Mouse (Mus musculus): Measurements from ENCODE around the gene Zfp808. TPM values are rescaled to one million over a fixed set of nuclear protein-coding genes. Genes with fewer than 3 reads are reported as not detected.
"Not testable (repeated sequence)": the region's sequence is repeated elsewhere in the genome, so short reads cannot be mapped to it uniquely, and the experiment has no call there.

Zfp808 gene
- 3.9 and 4.4 TPM in 2 replicates for polyA plus RNA-seq (2014; fragmentation: Nextera tagmentation; extraction: Ambion mirVana)

- WGBS = 4% methylated on average over 19 of the region's 21 CpGs
- H3K36me3 ChIP-seq (replicated peaks; ENCODE audit: control insufficient read depth, insufficient read depth); H3K9me3 ChIP-seq (ENCODE audit: control insufficient read depth, low read length); H3K27me3 ChIP-seq (ENCODE audit: control insufficient read depth, insufficient read depth, low read length); H3K4me1 ChIP-seq (replicated peaks; ENCODE audit: control insufficient read depth, insufficient read depth, low read length); H3K27ac ChIP-seq: not testable (repeated sequence)
- H3K4me3 ChIP-seq (replicated peaks; ENCODE audit: low read length) = peak within 1 kb of the TSS; percentile 52
- ATAC-seq (ENCODE audit: low FRiP score) (peak; percentile 88), DNase-seq (ENCODE audit: low spot score) (peak; percentile 28)
- peak within 1 kb of the TSS; percentile 59 for H3K4me2 ChIP-seq (replicated peaks)
- peak within 1 kb of the TSS; percentile 70 for H3K9ac ChIP-seq
These were observed at the start of gene Zfp808 for GRCm38 (mm10) chr13:62129432-62130171. Zfp808 (plus strand) TSS chr13:62129886.

DNA sequence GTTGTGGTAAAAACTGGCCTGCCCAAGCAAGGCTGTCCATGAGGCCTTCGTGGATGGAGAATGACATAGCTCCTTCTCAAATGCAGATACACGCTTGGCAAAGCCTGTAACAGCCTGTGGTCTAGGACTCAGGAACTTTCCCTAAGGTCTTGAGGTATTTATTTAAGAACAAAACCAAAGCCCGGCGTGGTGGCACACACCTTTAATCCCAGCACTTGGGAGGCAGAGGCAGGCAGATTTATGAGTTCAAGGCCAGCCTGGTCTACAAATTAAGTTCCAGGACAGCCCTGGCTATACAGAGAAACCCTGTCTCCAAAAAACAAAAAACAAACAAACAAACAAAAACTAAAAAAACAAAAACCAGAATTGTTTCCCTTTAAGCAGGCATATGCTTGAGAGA, 30.9 kb upstream of the Zfp808 start:
- not testable (repeated sequence) for H3K9me3 ChIP-seq (ENCODE audit: control insufficient read depth, low read length); ATAC-seq (ENCODE audit: low FRiP score); H3K4me2 ChIP-seq (replicated peaks); DNase-seq (ENCODE audit: low spot score); H3K27me3 ChIP-seq (ENCODE audit: control insufficient read depth, insufficient read depth, low read length); H3K4me3 ChIP-seq (replicated peaks; ENCODE audit: low read length); H3K36me3 ChIP-seq (replicated peaks; ENCODE audit: control insufficient read depth, insufficient read depth); H3K27ac ChIP-seq; H3K9ac ChIP-seq; H3K4me1 ChIP-seq (replicated peaks; ENCODE audit: control insufficient read depth, insufficient read depth, low read length)
- 86% methylated on average over 4 of the region's 4 CpGs for WGBS

DNA sequence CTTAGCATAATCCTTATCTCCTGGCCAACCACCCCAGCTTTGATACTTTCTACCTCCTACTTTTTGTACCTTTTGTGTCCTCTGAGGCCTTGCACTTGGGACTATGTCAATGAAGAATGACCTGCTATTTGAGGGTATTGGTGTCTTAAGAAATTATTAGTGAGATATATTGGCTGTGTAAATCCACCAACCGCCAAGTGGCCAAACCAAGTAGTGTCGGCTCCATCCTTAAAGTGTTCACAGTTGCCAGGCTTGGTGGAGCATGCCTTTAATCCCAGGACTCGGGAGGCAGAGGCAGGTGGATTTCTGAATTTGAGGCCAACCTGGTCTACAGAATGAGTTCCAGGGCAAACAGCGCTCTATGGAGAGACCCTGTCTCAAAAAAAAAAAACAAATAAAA, 30.2 kb upstream of the Zfp808 start:
- not testable (repeated sequence) for H3K4me3 ChIP-seq (replicated peaks; ENCODE audit: low read length); H3K9ac ChIP-seq; H3K27me3 ChIP-seq (ENCODE audit: control insufficient read depth, insufficient read depth, low read length); ATAC-seq (ENCODE audit: low FRiP score); H3K4me2 ChIP-seq (replicated peaks); H3K9me3 ChIP-seq (ENCODE audit: control insufficient read depth, low read length); DNase-seq (ENCODE audit: low spot score); H3K4me1 ChIP-seq (replicated peaks; ENCODE audit: control insufficient read depth, insufficient read depth, low read length); H3K36me3 ChIP-seq (replicated peaks; ENCODE audit: control insufficient read depth, insufficient read depth); H3K27ac ChIP-seq
- WGBS = 86% methylated on average over 4 of the region's 4 CpGs

DNA sequence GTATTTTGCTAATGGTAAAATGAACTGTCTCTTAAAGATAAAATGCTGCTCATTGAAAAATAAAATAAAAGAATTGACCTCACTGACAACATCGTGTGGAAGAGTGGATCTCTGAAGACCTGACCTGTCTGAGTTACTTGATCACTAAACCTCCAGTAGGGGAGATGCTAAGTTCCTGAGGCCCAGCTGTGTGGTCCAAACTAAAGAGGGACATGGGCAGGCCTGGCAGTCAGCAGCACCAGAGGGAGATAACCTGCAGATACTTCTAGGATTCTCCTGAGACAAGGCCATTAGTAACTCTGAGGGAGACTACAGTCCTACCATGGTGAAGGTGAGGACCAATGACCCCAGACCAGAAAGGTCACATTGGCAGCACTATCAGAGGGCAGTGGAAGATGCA, 27.3 kb upstream of the Zfp808 start:
- not testable (repeated sequence) for DNase-seq (ENCODE audit: low spot score); H3K4me1 ChIP-seq (replicated peaks; ENCODE audit: control insufficient read depth, insufficient read depth, low read length); H3K4me2 ChIP-seq (replicated peaks); H3K36me3 ChIP-seq (replicated peaks; ENCODE audit: control insufficient read depth, insufficient read depth); H3K4me3 ChIP-seq (replicated peaks; ENCODE audit: low read length); H3K27ac ChIP-seq; H3K27me3 ChIP-seq (ENCODE audit: control insufficient read depth, insufficient read depth, low read length); ATAC-seq (ENCODE audit: low FRiP score); H3K9me3 ChIP-seq (ENCODE audit: control insufficient read depth, low read length); H3K9ac ChIP-seq
- WGBS = 86% methylated on average over 1 of the region's 1 CpGs

DNA sequence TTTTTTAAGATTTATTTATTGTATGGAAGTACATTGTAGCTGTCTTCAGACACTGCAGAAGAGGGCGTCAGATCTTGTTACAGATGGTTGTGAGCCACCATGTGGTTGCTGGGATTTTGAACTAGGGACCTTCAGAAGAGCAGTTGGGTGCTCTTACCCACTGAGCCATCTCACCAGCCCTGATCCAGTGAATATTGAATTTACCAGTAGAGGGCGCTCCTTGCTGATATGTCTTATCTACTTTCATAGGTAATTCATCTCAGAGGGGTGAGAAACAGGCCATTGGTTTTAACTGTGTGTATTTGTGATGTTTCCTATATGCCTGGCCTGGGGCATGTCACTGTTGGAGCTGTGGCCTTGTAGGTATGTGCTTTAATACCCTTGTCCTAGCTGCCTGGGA, 13.8 kb upstream of the Zfp808 start:
- not testable (repeated sequence) for H3K27ac ChIP-seq; H3K9ac ChIP-seq; H3K4me3 ChIP-seq (replicated peaks; ENCODE audit: low read length); H3K4me2 ChIP-seq (replicated peaks); H3K9me3 ChIP-seq (ENCODE audit: control insufficient read depth, low read length); H3K27me3 ChIP-seq (ENCODE audit: control insufficient read depth, insufficient read depth, low read length); H3K4me1 ChIP-seq (replicated peaks; ENCODE audit: control insufficient read depth, insufficient read depth, low read length); DNase-seq (ENCODE audit: low spot score); H3K36me3 ChIP-seq (replicated peaks; ENCODE audit: control insufficient read depth, insufficient read depth); ATAC-seq (ENCODE audit: low FRiP score)
- 33% methylated on average over 2 of the region's 2 CpGs for WGBS

DNA sequence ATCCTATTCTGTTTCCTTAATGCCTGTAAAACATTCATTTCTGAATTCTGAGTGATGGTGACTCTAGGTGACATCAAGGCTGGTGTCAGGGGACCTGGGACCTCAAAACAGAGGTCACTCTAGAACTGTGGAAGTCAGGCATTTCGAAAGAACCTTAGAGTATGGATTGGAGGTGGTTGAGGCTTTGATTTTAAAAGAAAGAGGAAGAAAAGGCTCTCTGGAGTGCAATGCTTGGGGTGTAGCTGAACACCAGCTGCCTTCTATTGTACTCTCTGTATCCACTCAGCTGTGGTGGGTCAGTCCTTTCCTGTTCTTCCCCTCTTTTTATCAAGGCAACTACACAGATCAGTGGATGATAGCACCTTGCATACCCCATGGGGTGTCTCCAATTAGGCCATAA, 8.1 kb upstream of the Zfp808 start:
- H3K27ac ChIP-seq; H3K4me3 ChIP-seq (replicated peaks; ENCODE audit: low read length); DNase-seq (ENCODE audit: low spot score); H3K9ac ChIP-seq; H3K36me3 ChIP-seq (replicated peaks; ENCODE audit: control insufficient read depth, insufficient read depth); ATAC-seq (ENCODE audit: low FRiP score); H3K4me1 ChIP-seq (replicated peaks; ENCODE audit: control insufficient read depth, insufficient read depth, low read length); H3K9me3 ChIP-seq (ENCODE audit: control insufficient read depth, low read length); H3K27me3 ChIP-seq (ENCODE audit: control insufficient read depth, insufficient read depth, low read length); H3K4me2 ChIP-seq (replicated peaks): not testable (repeated sequence)
- WGBS = 59% methylated on average over 1 of the region's 1 CpGs

DNA sequence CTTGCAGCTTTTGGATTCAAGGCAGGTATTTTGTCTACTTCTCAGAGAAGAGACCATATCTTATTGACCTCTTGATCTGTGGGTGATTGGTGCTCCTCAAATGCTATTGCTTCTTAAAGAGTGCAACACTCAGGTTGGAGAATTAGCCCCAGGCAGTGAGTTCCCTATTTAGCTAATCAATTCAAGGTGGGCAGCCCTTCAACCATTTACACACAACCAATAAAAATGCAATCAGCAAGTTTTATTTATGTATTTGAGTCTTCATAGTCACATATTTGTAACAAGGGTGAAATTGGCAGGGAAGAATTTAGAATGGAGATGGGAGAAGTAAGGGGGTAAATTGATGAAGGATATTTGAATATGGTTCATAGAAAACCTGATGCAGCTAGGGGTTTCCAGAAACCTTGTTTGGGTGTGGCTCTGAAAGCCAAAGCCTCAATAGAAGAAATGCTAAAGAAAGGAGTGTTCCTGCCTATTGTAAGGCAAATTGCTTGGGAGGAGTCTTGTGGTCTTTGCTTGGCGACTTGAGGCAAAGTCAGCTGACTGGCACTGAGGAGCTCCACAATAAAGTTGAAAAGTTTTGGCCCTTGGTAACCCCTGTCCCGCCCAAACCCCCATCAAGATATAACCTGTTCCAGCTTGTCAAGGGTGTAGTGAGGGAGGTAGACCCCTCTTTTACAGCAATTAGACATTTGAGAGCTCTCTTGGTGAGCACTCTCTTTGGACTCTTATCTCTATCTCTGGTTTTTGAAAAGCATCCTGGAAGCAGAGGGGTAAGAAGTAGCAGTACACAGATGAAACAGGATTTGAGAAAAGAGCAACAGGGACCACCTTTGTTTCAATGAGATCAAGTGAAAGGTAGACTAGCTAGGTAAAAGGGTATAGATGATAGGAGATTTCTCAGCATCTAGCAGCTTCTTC, 52.4 kb downstream of the Zfp808 start:
- not testable (repeated sequence) for H3K4me3 ChIP-seq (replicated peaks; ENCODE audit: low read length); ATAC-seq (ENCODE audit: low FRiP score); H3K4me1 ChIP-seq (replicated peaks; ENCODE audit: control insufficient read depth, insufficient read depth, low read length); H3K4me2 ChIP-seq (replicated peaks); H3K9ac ChIP-seq; H3K27ac ChIP-seq; H3K36me3 ChIP-seq (replicated peaks; ENCODE audit: control insufficient read depth, insufficient read depth); H3K27me3 ChIP-seq (ENCODE audit: control insufficient read depth, insufficient read depth, low read length); DNase-seq (ENCODE audit: low spot score)
- 87% methylated on average over 2 of the region's 2 CpGs for WGBS
- H3K9me3 ChIP-seq (ENCODE audit: control insufficient read depth, low read length) = peaks cover 20% of the 10 kb centered on the region; the same call in 1 of the 2 replicates

DNA sequence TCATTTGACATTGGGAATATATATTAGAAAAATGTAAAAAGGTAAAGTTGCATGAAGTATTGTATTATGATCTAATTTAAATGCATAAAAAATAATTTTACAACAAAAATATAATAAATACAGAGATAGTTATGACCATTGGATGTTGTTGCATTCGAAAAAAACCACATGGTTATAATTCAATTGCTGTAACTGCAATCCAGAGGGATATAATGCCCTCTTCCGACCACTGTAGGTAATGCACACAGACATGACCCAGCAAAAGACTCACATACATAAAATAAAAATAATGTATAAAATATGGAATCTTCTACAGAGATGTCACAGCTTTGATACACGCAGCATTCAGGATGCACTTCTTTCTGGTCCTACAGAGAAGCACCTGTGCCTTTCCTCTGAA, 115.6 kb downstream of the Zfp808 start:
- Histone ChIP-seq H3K9ac (no peak overlapping the region), H3K4me3 (replicated peaks; ENCODE audit: low read length) (no peak overlapping the region), H3K36me3 (replicated peaks; ENCODE audit: control insufficient read depth, insufficient read depth) (no peaks in the 10 kb centered on the region), H3K27ac (no peak overlapping the region), H3K4me1 (replicated peaks; ENCODE audit: control insufficient read depth, insufficient read depth, low read length) (no peaks in the 10 kb centered on the region), H3K27me3 (ENCODE audit: control insufficient read depth, insufficient read depth, low read length) (no peaks in the 10 kb centered on the region), H3K4me2 (replicated peaks) (no peak overlapping the region), H3K9me3 (ENCODE audit: control insufficient read depth, low read length) (peaks cover 15% of the 10 kb centered on the region)
- DNase-seq (ENCODE audit: low spot score) = no peak
- no peak for ATAC-seq (ENCODE audit: low FRiP score)
- 45% methylated on average over 3 of the region's 3 CpGs for WGBS

DNA sequence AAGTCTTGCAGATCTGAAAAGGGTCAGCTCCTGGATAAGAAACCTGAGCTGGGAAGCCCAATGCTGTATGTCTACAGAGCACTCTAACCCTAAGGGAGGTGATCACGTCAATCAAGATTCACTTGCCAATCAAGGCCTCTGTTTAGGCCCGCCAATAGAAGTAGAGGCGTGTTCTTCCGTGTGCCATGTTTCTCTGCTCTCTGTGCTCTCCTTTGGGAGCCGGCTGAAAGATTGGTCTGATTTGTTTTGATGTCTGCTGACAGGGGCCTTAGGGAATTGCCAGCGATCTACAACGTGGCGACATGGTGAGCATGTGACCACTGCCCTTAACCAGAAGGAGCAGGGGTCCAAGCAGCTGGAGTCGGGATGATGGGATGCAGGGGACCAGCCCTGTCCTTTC, 125.5 kb downstream of the Zfp808 start:
- 83% methylated on average over 9 of the region's 9 CpGs for WGBS
- peaks cover 35% of the 10 kb centered on the region for H3K9me3 ChIP-seq (ENCODE audit: control insufficient read depth, low read length)
- not testable (repeated sequence) for H3K27me3 ChIP-seq (ENCODE audit: control insufficient read depth, insufficient read depth, low read length); H3K4me1 ChIP-seq (replicated peaks; ENCODE audit: control insufficient read depth, insufficient read depth, low read length); H3K4me2 ChIP-seq (replicated peaks); ATAC-seq (ENCODE audit: low FRiP score); H3K27ac ChIP-seq; H3K36me3 ChIP-seq (replicated peaks; ENCODE audit: control insufficient read depth, insufficient read depth); H3K4me3 ChIP-seq (replicated peaks; ENCODE audit: low read length); H3K9ac ChIP-seq; DNase-seq (ENCODE audit: low spot score)
